Mouse (Mus musculus): Measurements from ENCODE around the gene Aldh1l1. TPM values are rescaled to one million over a fixed set of nuclear protein-coding genes. Genes with fewer than 3 reads are reported as not detected.
"Not testable (repeated sequence)": the region's sequence is repeated elsewhere in the genome, so short reads cannot be mapped to it uniquely, and the experiment has no call there.

Gene Aldh1l1
- total RNA-seq, 1 experiment from 2014 or later, result not detected

DNA sequence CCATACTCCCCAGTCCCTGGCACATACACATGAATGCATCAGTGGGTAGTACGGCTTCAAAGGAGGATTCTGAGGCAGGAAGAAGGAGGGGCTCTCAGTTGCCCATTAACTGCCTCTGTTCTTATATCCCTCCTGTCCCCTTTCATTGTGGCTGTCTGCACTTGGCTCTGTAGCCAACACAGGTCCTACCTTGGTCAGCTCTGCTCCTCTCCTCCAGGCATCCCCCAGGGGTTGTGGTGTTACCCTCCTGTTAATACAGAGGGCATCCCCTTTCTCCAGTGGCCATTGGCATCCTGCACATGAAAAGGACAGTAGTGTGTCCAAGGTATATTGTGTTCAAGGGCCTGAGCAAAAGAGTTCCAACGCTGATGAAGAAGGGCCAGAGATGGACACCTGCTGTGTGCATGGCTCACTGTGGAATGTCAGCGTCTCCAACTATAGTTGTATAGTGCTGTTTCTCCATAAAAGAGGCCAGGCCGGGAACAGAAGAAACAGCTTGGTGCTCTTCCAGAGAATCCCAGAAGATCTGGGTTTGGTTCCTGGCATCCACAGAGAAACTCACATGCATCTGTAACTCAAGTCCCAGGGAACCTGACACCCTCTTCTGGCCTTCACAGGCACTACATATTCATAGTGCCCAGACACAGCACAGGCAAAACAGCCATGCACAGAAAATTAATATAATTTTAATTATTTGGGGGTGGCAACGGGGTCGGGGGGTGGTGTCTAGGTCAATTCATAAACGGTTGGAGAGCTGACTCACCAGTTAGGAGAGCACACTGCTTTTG is 139.2 kb downstream of the Aldh1l1 start:
- no peak for ATAC-seq (ENCODE audit: extremely low read depth, insufficient number of reproducible peaks, low FRiP score, poor library complexity, severe bottlenecking)

DNA sequence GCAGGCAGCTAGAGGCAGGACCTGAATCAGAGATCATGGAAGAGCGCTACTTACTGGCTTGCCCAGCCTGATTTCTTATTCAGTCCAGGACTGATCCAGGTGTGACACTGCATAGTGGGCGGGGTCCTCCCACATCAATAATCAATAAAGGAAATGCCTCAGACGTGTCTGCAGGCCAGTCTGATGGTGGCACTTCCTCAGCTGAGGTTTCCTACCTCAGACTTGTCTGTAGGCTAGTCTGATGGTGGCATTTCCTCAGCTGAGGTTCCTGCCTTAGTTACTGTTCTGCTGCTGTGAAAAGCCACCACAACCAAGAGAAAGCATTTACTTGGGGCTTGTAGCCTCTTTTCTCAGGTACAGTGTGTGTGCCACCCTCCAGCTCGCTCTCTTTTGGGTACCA is 141.3 kb downstream of the Aldh1l1 start:
- no peak for ATAC-seq (ENCODE audit: extremely low read depth, insufficient number of reproducible peaks, low FRiP score, poor library complexity, severe bottlenecking)

- ATAC-seq (ENCODE audit: extremely low read depth, insufficient number of reproducible peaks, low FRiP score, poor library complexity, severe bottlenecking), result peak; percentile 40; the same call in 1 of the 2 replicates
Measured at GRCm38 (mm10) chr6:90629506-90629905, 143.3 kb downstream of the Aldh1l1 start.

- no peak; the same call in 1 of the 2 replicates for ATAC-seq (ENCODE audit: extremely low read depth, insufficient number of reproducible peaks, low FRiP score, poor library complexity, severe bottlenecking)
Measured at GRCm38 (mm10) chr6:90630427-90630826, 144.2 kb downstream of the Aldh1l1 start.

DNA sequence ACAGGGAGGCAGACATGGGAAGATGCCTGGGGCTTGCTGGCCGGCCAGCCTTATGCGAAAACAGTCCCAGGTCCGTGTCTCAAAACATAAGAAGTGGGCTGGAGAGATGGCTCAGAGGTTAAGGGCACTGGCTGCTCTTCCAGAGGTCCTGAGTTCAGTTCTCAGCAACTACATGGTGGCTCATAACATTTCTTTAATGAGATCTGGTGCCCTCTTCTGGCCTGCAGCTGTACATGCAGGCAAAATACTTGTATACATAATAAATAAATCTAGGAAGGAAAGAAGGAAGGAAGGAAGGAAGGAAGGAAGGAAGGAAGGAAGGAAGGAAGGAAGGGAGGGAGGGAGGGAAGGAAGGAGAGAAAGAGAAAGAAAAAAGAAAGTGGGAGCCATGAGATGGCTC is 146.3 kb downstream of the Aldh1l1 start:
- ATAC-seq (ENCODE audit: extremely low read depth, insufficient number of reproducible peaks, low FRiP score, poor library complexity, severe bottlenecking), result not testable (repeated sequence)

GRCm38 (mm10) chr6:90635081-90635480 is 148.9 kb downstream of the Aldh1l1 start:
- no peak for ATAC-seq (ENCODE audit: extremely low read depth, insufficient number of reproducible peaks, low FRiP score, poor library complexity, severe bottlenecking)

DNA sequence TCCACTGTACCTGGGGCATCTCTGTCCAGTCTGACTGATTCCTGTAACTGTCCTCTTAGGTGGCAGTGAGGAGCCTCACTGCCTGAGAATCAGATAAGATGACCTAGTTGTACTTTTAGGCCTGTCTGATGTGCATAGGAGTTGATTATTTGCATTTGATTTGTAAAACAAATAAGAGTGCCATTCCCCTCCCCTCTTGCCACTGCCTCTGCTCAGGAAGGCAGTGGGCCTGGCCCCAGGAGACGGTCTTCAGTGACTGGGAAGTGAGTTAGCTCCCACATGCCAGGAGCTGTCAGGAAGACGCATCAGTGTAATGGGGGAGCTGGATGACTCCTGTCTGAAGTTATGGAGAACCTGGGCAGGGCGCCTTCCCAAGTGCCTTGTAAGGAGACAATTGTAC is 149.4 kb downstream of the Aldh1l1 start:
- no peak for ATAC-seq (ENCODE audit: extremely low read depth, insufficient number of reproducible peaks, low FRiP score, poor library complexity, severe bottlenecking)

- ATAC-seq (ENCODE audit: extremely low read depth, insufficient number of reproducible peaks, low FRiP score, poor library complexity, severe bottlenecking), result no peak
Measured at GRCm38 (mm10) chr6:90643057-90643456, 156.8 kb downstream of the Aldh1l1 start.

GRCm38 (mm10) chr6:90644965-90645364 is 158.7 kb downstream of the Aldh1l1 start:
- no peak for ATAC-seq (ENCODE audit: extremely low read depth, insufficient number of reproducible peaks, low FRiP score, poor library complexity, severe bottlenecking)

DNA sequence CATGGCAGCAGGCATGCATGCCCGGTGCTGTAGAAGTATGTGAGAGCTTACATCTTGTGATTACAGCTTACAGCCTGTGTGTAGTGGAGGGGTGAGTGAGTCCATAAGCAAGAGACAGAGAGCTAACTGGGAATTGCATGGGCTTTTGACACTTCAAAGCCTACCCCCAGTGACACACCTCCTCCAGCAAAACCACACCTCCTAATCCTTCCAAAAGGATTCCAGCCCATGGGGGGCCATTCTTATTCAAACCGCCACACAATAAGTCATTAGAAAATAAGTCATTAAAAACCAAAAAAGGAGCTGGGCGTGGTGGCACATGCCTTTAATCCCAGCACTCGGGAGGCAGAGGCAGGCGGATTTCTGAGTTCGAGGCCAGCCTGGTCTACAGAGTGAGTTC is 162.2 kb downstream of the Aldh1l1 start:
- ATAC-seq (ENCODE audit: extremely low read depth, insufficient number of reproducible peaks, low FRiP score, poor library complexity, severe bottlenecking), result no peak

DNA sequence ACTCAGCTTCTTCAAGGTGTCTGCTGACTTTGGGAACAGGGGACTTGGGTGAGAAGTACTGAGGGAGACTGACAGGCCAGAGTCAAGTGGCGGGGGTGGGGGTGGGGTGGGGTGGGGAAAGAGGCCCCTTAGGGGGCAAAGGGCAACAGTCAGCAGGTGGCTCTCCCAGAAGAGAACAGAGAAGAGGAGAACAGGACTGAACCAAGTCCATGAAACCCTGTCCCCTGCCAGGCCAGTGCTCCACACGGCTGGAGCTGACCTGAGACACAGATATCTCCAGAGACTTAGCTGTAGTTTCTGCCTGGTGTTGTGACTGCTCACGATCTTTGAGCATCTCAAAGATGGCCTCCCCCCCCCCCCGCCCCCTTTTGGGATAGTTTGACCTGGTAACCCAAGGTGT is 163.1 kb downstream of the Aldh1l1 start:
- no peak for ATAC-seq (ENCODE audit: extremely low read depth, insufficient number of reproducible peaks, low FRiP score, poor library complexity, severe bottlenecking)

Other genes starting within 250 kb of the Aldh1l1 start
- gene Vmn1r54, start 240.1 kb upstream of the Aldh1l1 start, total RNA-seq (2017), result not detected in 2 replicates
- gene BC048671, start 185.2 kb upstream of the Aldh1l1 start, total RNA-seq (2017), result not detected in 2 replicates
- 0.86 and 2.4 TPM in 2 replicates for gene Chst13, start 161.2 kb upstream of the Aldh1l1 start, total RNA-seq (2017)
- gene Uroc1, start 153.1 kb upstream of the Aldh1l1 start, total RNA-seq (2017), result not detected in 2 replicates
- gene Zxdc, start 116.9 kb upstream of the Aldh1l1 start, total RNA-seq (2017), result 27.0 and 29.1 TPM in 2 replicates
- 0.23 TPM in 1 of 2 replicates, not detected in the other for gene Cfap100, start 57.6 kb upstream of the Aldh1l1 start, total RNA-seq (2017)
- gene Klf15, start 23.9 kb upstream of the Aldh1l1 start, total RNA-seq (2017), result not detected in 2 replicates
- gene Slc41a3, start 118.3 kb downstream of the Aldh1l1 start, total RNA-seq (2017), result 2.2 and 3.2 TPM in 2 replicates